Mouse (Mus musculus): ENCODE results near the gene Rai14.
"Not testable (repeated sequence)": the region's sequence is repeated elsewhere in the genome, so short reads cannot be mapped to it uniquely, and the experiment has no call there.

Gene Rai14

GRCm38 (mm10) chr15:10598259-10599225 is 115.9 kb downstream of the Rai14 start:
- no peak for DNase-seq

DNA sequence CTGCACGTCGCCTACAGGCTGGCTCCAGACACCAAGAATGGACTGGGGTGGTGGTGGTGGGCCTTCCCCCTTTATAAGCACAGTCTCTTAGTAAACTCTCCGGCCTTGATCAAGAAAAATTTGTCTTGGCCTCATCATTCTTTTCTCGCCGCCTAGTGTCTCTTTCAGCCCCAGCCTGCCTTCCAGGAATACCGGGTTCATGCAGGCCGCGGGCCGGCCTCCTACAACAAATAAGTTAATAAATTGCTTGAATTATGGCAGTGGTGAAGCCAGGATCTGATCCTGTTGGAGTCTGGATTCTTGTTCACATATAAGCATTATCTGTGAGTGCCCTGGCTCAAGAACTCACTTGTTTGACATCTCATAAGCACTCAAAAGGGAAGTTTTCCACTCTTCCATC is 117.6 kb downstream of the Rai14 start:
- DNase-seq: no peak

DNA sequence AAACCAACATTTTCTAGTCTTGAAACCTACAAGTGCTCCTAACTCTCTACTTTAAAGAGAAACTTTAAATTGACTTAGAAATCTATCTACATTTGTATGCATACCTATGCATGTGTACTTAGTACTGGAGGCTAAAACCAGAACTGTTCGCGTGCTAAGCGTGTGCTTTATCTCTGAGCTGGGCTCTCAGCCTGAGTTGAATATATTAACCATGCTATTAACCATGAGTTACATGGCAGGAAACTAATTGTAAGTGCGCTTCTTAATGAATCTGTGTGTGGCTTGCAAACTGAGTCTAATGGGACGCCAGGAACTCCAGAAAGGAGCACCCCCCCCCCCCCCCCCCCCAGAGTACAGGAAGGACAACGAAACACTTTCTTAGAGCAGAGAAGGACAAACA is 119.0 kb downstream of the Rai14 start:
- DNase-seq: no peak

GRCm38 (mm10) chr15:10594910-10595309 is 119.5 kb downstream of the Rai14 start:
- no peak for DNase-seq

- DNase-seq: no peak
Measured at GRCm38 (mm10) chr15:10593094-10593493, 121.3 kb downstream of the Rai14 start.

- no peak for DNase-seq
Measured at GRCm38 (mm10) chr15:10586565-10586964, 127.9 kb downstream of the Rai14 start.

- DNase-seq: no peak
Measured at GRCm38 (mm10) chr15:10584359-10585187, 129.9 kb downstream of the Rai14 start.

- DNase-seq: peak; percentile 58
Measured at GRCm38 (mm10) chr15:10583408-10583807, 131.0 kb downstream of the Rai14 start.

GRCm38 (mm10) chr15:10579159-10579558 is 135.3 kb downstream of the Rai14 start:
- DNase-seq: no peak

GRCm38 (mm10) chr15:10566486-10566885 is 147.9 kb downstream of the Rai14 start:
- DNase-seq: no peak

- no peak for DNase-seq
Measured at GRCm38 (mm10) chr15:10564201-10564600, 150.2 kb downstream of the Rai14 start.

DNA sequence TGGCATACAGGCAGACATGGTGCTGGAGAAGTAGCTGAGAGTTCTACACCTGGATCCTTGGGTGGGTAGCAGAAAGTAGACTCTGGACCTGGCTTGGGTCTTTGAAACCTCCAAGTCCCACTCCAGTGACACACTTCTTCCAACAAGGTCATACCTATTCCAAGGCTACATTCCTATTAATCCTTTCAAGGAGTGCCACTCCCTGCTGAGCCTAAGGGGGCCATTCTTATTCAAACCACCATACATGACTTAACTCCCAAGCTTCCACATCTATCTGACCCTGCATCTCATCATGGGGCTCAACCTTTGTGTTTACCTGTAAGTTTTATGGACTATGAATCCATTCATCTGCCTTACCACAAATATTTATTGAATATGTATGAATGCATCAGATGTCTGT is 152.1 kb downstream of the Rai14 start:
- DNase-seq: no peak

- no peak for DNase-seq
Measured at GRCm38 (mm10) chr15:10560005-10560404, 154.4 kb downstream of the Rai14 start.

DNA sequence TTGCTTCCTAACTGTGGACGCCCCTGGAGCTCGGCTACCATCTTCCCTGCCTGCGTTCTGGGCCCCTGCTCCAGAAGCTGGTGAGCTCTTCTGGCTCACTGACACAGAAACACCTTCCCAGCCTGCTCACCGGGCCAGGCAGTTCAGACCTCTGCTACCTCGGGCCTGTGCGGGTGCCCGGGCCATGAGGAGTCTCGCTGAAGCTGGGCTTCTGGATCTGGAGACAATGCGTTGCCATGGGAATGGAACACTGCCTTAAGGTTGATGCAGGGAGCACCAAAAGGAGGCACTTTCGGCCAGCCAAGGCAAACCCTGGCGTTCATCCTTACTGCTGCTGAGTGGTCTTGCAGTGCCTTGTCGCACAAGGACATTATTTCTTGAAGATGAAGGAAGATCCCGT is 156.0 kb downstream of the Rai14 start, which contains the start of gene Ttc23l:
TSS of gene Ttc23l (minus strand) at position 204 of the 400 bp plus-strand sequence.
- DNase-seq: no peak

DNA sequence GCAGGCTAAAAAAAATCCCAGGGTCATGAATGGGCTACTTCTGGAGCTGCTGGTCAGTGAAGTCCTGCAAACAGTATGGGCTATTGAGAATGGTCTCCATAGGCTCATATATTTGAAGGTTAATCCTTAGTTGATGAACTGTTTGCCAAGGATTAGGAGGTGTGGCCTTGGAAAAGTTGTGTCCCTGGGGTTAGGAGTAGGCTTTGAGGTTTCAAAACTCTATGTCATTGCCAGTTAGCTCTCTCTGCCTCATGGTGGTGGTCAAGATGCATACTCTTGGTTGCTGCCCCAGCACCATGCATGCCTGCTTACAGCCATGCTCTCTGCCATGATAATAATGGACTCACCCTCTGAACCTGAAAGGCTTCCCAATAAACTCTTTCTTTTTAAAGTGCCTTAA is 160.1 kb downstream of the Rai14 start:
- no peak for DNase-seq

DNA sequence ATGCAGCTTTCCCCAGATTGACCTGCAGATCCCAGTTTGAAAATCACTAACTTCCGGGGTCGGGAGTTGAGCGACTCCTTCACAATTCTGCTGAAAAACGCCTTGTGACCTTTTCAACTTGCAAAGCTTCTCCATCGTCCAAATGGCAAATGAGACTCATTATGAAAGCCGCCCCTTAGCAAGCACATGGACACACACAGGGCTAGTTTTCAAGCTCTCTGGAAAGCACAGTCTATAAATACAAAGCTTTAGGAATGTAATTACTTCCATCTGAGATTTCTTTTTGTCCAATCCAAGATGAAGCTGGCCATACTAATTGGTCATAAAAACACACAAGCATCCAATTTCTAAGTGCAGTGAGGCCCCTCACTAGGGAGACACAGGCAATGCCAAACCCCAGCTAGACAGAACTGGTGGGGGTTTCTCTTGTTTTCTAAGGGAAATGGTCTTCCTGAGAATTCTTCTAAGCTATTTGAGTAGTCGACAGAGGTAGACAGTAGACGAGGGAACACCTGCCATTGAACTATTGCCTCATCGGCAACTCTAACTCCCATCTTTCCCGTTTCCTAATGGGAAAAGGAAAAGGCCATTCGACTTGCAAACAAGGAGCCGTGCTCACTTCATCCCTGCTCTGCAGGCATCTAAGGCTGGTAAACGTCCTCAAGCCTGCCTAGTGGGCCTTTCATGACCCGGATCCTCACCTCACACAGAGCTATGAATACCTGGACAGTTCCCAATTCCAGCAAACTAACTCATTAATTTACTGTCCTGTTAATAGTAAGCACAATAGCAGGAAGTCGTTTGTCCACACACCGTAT is 173.9 kb downstream of the Rai14 start:
- no peak for DNase-seq

DNA sequence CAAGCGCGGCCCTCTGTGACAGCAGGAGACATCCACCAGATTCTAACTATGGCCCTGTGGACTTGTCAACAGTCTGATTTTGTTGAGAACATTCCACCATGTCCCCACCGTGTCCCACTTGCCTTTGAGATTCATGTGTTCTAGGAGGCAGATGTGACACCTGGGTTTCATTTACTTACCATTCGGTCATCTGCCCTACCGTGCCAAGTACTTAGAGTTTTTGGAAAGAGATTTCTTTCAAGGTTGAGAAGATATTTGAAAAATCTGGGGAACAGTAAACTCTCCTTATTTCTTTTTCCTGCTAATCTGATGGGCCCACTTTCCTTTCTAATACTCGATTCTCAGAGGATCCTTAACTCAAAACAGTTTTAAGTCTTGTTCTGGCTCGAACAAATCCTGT is 178.5 kb downstream of the Rai14 start:
- no peak for DNase-seq

DNA sequence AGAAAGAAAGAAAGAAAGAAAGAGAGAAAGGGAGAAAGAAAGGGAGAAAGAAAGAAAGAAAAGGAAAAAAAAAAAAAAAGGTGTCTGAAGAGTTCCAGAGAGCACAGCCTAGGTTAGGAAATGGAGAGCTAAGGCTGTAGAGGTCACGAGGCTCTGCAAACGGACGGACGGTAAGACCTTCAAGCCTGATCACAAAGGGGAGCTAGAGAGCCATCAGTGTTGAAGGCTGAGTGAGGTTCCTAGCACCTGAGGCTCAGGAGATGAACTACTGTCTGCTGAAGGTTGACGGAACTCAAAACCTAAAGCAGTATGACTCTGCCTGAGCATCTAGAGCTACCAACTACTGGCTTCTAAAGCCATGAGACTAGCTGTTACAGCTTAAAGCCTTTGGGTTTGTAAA is 179.8 kb downstream of the Rai14 start:
- no peak for DNase-seq

DNA sequence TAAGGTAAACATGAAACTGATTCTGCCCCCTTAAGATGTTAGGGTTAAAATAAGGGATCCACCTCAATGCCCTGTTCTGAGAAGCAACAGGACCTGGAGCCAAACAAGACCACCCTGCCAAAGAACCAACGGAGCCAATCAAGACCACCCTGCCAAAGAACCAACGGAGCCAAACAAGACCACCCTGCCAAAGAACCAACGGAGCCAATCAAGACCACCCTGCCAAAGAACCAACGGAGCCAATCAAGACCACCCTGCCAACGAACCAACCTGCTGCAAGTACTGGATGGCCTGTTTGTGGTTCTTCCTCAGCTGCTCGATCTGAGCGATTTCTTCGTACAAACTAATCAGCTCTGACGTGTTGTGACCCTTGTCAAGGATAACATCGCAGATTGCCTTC is 181.1 kb downstream of the Rai14 start:
- not testable (repeated sequence) for DNase-seq

GRCm38 (mm10) chr15:10531352-10531751 is 183.1 kb downstream of the Rai14 start:
- no peak for DNase-seq

- no peak for DNase-seq
Measured at GRCm38 (mm10) chr15:10525896-10526295, 188.5 kb downstream of the Rai14 start.
